Mouse (Mus musculus) thymus, adult 2 months (tissue): Measurements from ENCODE around the gene Defb23. TPM values are rescaled to one million over a fixed set of nuclear protein-coding genes. Genes with fewer than 3 reads are reported as not detected.

ENCODE experiments used
- DNase-seq: peaks from one replicate; pipeline ENCODE4 v3.0.0; 2021
- H3K27ac ChIP-seq: fragments of 200-500 bp; 2 replicates; pipeline ENCODE4 v1.5.1; 2012; ENCODE audit warnings: low read length, control low read depth; ENCODE audit not compliant: control insufficient read depth, insufficient read depth
- H3K27me3 ChIP-seq: fragments of 200-500 bp; 2 replicates; pipeline ENCODE4 v1.6.1; 2012; ENCODE audit warnings: mild to moderate bottlenecking, low read length, moderate library complexity, mixed read lengths; ENCODE audit not compliant: control insufficient read depth, insufficient read depth
- H3K36me3 ChIP-seq: fragments of 200-500 bp; 2 replicates; pipeline ENCODE4 v1.6.1; 2012; ENCODE audit warnings: mild to moderate bottlenecking, low read length, moderate library complexity; ENCODE audit not compliant: control insufficient read depth, insufficient read depth
- H3K4me1 ChIP-seq: fragments of 200-500 bp; replicated peaks from 2 replicates; pipeline ENCODE4 v1.6.1; 2012; ENCODE audit warnings: low read length; ENCODE audit not compliant: control insufficient read depth, insufficient read depth
- H3K4me3 ChIP-seq: fragments of 200-500 bp; 2 replicates; pipeline ENCODE4 v1.5.1; 2012; ENCODE audit warnings: mild to moderate bottlenecking, low read length, control low read depth, moderate library complexity; ENCODE audit not compliant: control insufficient read depth, insufficient read depth
- CTCF ChIP-seq: fragments of 200-500 bp; IDR thresholded peaks from 2 replicates; pipeline ENCODE4 v1.5.1; 2012; ENCODE audit warnings: mild to moderate bottlenecking, control low read depth, low read length, moderate library complexity, borderline replicate concordance; ENCODE audit not compliant: control insufficient read depth, poor library complexity, insufficient read depth; ENCODE audit errors: extremely low read depth
- POLR2A ChIP-seq: fragments of 200-500 bp; IDR thresholded peaks from 2 replicates; pipeline ENCODE4 v1.6.1; 2012; ENCODE audit warnings: mild to moderate bottlenecking, low read length, control low read depth, moderate library complexity; ENCODE audit not compliant: control insufficient read depth, poor library complexity, insufficient read depth; ENCODE audit errors: extremely low read depth
- WGBS: fragments of 180-500 bp; shearing (Covaris S2); methylation state at CpG from one replicate; pipeline ENCODE4 v1.1.7; 2018; 5-methylcytosine and 5-hydroxymethylcytosine counted together
- polyA plus RNA-seq: library from polyadenylated mRNA; depleted of rRNA; stranded (reverse); fragments of >200 nt; gene quantifications from 2 replicates; pipeline ENCODE4 v1.2.3, GENCODE M21; 2012; rRNA removed

Gene Defb23
- polyA plus RNA-seq, 1 experiment, result not detected

- Histone ChIP-seq H3K36me3 (no peaks in the 10 kb centered on the region), H3K27me3 (peaks cover 7% of the 10 kb centered on the region), H3K4me3 (no peak overlapping the region), H3K4me1 (peaks cover 13% of the 10 kb centered on the region), H3K27ac (no peak overlapping the region)
- no peak for TF ChIP-seq POLR2A
- no peak for TF ChIP-seq CTCF
- 68% methylated on average over 15 of the region's 15 CpGs for WGBS
- no peak for DNase-seq
Measured at GRCm38 (mm10) chr2:152410971-152411371, 53.4 kb downstream of the Defb23 start.

GRCm38 (mm10) chr2:152409781-152410180 lies 54.6 kb downstream of the Defb23 start:
- H3K27me3 ChIP-seq, result peaks cover 7% of the 10 kb centered on the region
- peaks cover 17% of the 10 kb centered on the region for H3K4me1 ChIP-seq
- H3K36me3 ChIP-seq, result no peaks in the 10 kb centered on the region
- TF ChIP-seq CTCF (no peak), POLR2A (no peak)
- DNase-seq, result no peak
- no peak overlapping the region for H3K27ac ChIP-seq
- WGBS, result 90% methylated on average over 6 of the region's 6 CpGs
- no peak overlapping the region for H3K4me3 ChIP-seq

Other genes with a start within 250 kb of the Defb23 start
- 34.3 and 36.1 TPM in 2 replicates for gene Csnk2a1, start 237.8 kb downstream of the Defb23 start, polyA plus RNA-seq
- 69.7 and 78.2 TPM in 2 replicates for gene Tbc1d20, start 170.8 kb downstream of the Defb23 start, polyA plus RNA-seq
- 688 and 743 TPM in 2 replicates for gene Rbck1, start 132.0 kb downstream of the Defb23 start, polyA plus RNA-seq
- gene Trib3, start 120.6 kb downstream of the Defb23 start, polyA plus RNA-seq, result 2.6 and 3.8 TPM in 2 replicates
- gene Nrsn2, start 88.0 kb downstream of the Defb23 start, polyA plus RNA-seq, result 0.07 TPM in 1 of 2 replicates, not detected in the other
- 3.8 and 4.5 TPM in 2 replicates for gene Sox12, start 66.6 kb downstream of the Defb23 start, polyA plus RNA-seq
- gene Zcchc3, start 49.6 kb downstream of the Defb23 start, polyA plus RNA-seq, result 1.7 and 2.0 TPM in 2 replicates
- 0.36 and 0.50 TPM in 2 replicates for gene 6820408C15Rik, start 49.0 kb downstream of the Defb23 start, polyA plus RNA-seq
- not detected in 2 replicates for gene Defb20, start 12.4 kb upstream of the Defb23 start, polyA plus RNA-seq
- gene Defb22, start 25.5 kb upstream of the Defb23 start, polyA plus RNA-seq, result 0.24 TPM in 1 of 2 replicates, not detected in the other
- gene Defb26, start 47.1 kb upstream of the Defb23 start, polyA plus RNA-seq, result not detected in 2 replicates
- not detected in 2 replicates for gene Defb28, start 53.6 kb upstream of the Defb23 start, polyA plus RNA-seq
- not detected in 2 replicates for gene Defb29, start 75.5 kb upstream of the Defb23 start, polyA plus RNA-seq
- gene Gm17416, start 104.7 kb upstream of the Defb23 start, polyA plus RNA-seq, result not detected in 2 replicates
- gene Defb21, start 108.1 kb upstream of the Defb23 start, polyA plus RNA-seq, result not detected in 2 replicates
- gene Defb19, start 115.7 kb upstream of the Defb23 start, polyA plus RNA-seq, result 1.5 and 1.7 TPM in 2 replicates
- gene Defb45, start 134.8 kb upstream of the Defb23 start, polyA plus RNA-seq, result not detected in 2 replicates
- gene Defb36, start 139.7 kb upstream of the Defb23 start, polyA plus RNA-seq, result not detected in 2 replicates
- 1.7 and 2.0 TPM in 2 replicates for gene Defb25, start 158.4 kb upstream of the Defb23 start, polyA plus RNA-seq
- gene Rem1, start 162.3 kb upstream of the Defb23 start, polyA plus RNA-seq, result 2.9 and 3.3 TPM in 2 replicates
- gene H13, start 204.8 kb upstream of the Defb23 start, polyA plus RNA-seq, result 270 and 324 TPM in 2 replicates
- 4.2 and 4.4 TPM in 2 replicates for gene Mcts2, start 222.4 kb upstream of the Defb23 start, polyA plus RNA-seq